9 mouse cellular contexts compared by ENCODE assay signal in the genomic region with DNA sequence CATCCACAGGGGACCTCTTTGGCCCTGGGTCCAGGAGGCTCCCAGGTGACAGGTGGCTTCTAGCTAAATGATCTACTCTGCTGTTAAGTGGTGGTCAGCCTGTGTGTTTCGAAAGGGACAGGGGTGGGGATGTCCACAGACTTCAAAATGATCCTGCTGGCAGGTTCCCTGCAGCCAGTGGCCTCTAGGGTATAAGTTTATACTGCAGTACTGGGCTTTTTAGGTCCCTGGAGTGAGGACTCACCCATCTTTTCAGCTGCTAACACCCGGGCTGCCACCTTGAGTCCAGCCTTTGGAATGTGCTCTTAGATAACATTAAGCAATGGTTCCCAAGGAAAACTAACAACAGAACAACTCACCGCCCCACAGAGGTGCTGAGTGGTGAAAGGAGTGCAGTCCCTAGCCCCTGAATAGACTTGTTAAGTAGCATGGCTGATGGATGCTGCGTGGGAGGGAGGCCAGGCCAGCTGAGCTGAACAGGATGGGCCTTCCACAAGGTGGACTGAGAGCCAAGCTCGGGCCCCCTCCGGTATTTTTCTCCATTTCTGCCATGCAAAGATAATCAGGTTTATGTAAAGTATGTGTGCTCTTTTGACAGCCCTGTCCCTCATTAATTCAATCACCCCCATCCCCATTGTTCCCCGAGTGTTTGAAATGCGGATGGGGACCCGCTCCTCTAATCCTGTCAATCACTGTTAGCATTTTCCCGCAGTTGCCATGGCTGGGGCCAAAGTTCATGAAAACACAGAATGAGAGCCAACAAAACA.
DNase-seq lines count a peak whose midpoint lies in the region; ATAC-seq lines count a peak whose summit lies in the region.
"Had no signal": no experiment of that assay in that cellular context is flagged by ENCODE, and none has a peak within 500 bp of the region (broad histone marks: within the 10 kb centered on the region; RNA-seq: fewer than 3 reads in every experiment).

No protein-coding gene starts in this region.

- peaks cover 33% of the 10 kb centered on the region for H3K4me1 ChIP-seq in forebrain, embryonic 12.5 days
- H3K4me1 ChIP-seq: stomach, embryonic 15.5 days had no signal

- H3K9me3 ChIP-seq in forebrain, embryonic 12.5 days: no peaks in the 10 kb centered on the region
- H3K9me3 ChIP-seq: stomach, embryonic 15.5 days had no signal

- 6% methylated on average over 10 of the region's 10 CpGs for WGBS in forebrain, embryonic 12.5 days

- ATAC-seq in forebrain, embryonic 12.5 days (ENCODE audit: low FRiP score): peak; percentile 85

- peak; percentile 20 for DNase-seq in right cerebral cortex, adult 18-20 months
- no peak for DNase-seq in right cerebral cortex, postnatal 25 days
- peak; percentile 14 to 34 for DNase-seq in layer of hippocampus, postnatal 36 days
- peak; percentile 13 for DNase-seq in yolk sac, embryonic 10.5 days (ENCODE audit: low spot score)
- no peak for DNase-seq in MN1 (ENCODE audit: low spot score)
- DNase-seq in urinary bladder, adult 18-20 months (ENCODE audit: low spot score in 2 of 2): no peak
- DNase-seq: gastrocnemius, adult 2 months had no signal

- peaks cover 88% of the 10 kb centered on the region for H3K27me3 ChIP-seq in forebrain, embryonic 12.5 days
- H3K27me3 ChIP-seq: stomach, embryonic 15.5 days had no signal

- no peak overlapping the region for H3K9ac ChIP-seq in forebrain, embryonic 12.5 days
- H3K9ac ChIP-seq: stomach, embryonic 15.5 days had no signal

- H3K36me3 ChIP-seq in forebrain, embryonic 12.5 days (replicated peaks): no peaks in the 10 kb centered on the region
- H3K36me3 ChIP-seq: stomach, embryonic 15.5 days had no signal

- H3K27ac ChIP-seq in forebrain, embryonic 12.5 days: 0 out of 2 replicates have a peak overlapping the region, but pooled peaks have one; percentile 25
- H3K27ac ChIP-seq: gastrocnemius, adult 2 months; stomach, embryonic 15.5 days had no signal

- H3K4me3 ChIP-seq in forebrain, embryonic 12.5 days (replicated peaks): no peak overlapping the region
- H3K4me3 ChIP-seq: gastrocnemius, adult 2 months; stomach, embryonic 15.5 days had no signal

- H3K4me2 ChIP-seq in forebrain, embryonic 12.5 days: peak overlapping the region; percentile 3; the same call in 1 of the 2 replicates
- H3K4me2 ChIP-seq: stomach, embryonic 15.5 days had no signal

Comparison
In these comparisons a context has a peak if more than half of its experiments do, and no peak if none do; other contexts are left out.
1. DNase-seq: peak in right cerebral cortex, adult 18-20 months (single experiment), layer of hippocampus, postnatal 36 days (2 of 2) and yolk sac, embryonic 10.5 days (single experiment); none in right cerebral cortex, postnatal 25 days (single experiment), MN1 (single experiment) and urinary bladder, adult 18-20 months (0 of 2).